Mouse (Mus musculus): ENCODE results near the gene Gzf1. TPM values are rescaled to one million over a fixed set of nuclear protein-coding genes. Genes with fewer than 3 reads are reported as not detected.

Gene Gzf1
- polyA plus RNA-seq, 1 experiment from 2014 or later, result 14.9 TPM

DNA sequence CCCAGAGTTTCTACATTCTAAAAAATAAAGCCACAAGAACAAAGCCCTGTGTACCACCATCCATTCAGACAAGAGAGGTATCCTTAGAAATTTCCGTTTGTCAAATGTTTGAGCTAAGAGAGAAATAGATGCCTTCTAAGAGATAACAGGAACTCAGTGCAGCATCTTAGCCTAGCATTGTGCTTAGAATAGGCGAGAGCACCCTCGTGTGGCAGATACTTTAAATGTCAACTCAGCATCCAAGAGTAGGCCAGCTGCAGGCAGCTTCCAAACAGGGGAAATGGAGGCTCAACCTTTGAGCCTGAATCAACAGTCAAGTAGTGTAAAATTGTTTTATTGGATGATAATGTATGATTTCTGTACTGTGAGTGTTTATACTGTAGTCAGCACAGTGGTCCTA is 25.9 kb upstream of the Gzf1 start:
- TF ChIP-seq CTCF (IDR thresholded peaks at IDR 0.05; ENCODE audit: low read depth), result peak; percentile 88
- Histone ChIP-seq H3K9ac (ENCODE audit: low read depth, low read length) (no peak overlapping the region), H3K27me3 (replicated peaks; ENCODE audit: control insufficient read depth, insufficient read depth, low read length) (0 out of 2 replicates have a peak, but pooled peaks cover 3% of the 10 kb centered on the region), H3K36me3 (ENCODE audit: control insufficient read depth, insufficient read depth) (no peaks in the 10 kb centered on the region), H3K9me3 (ENCODE audit: control insufficient read depth) (no peaks in the 10 kb centered on the region), H3K4me2 (replicated peaks; ENCODE audit: low read depth) (no peak overlapping the region), H3K4me1 (replicated peaks; ENCODE audit: control insufficient read depth, insufficient read depth, low read length) (no peaks in the 10 kb centered on the region), H3K27ac (ENCODE audit: low read depth, low read length) (no peak overlapping the region), H3K4me3 (ENCODE audit: low read depth, low read length) (no peak overlapping the region)
- WGBS, result under 1% methylated on average over 3 of the region's 3 CpGs
- peak; percentile 33 for ATAC-seq

GRCm38 (mm10) chr2:148663458-148663857 is 17.4 kb upstream of the Gzf1 start:
- Histone ChIP-seq H3K27me3 (replicated peaks; ENCODE audit: control insufficient read depth, insufficient read depth, low read length) (no peaks in the 10 kb centered on the region), H3K9me3 (ENCODE audit: control insufficient read depth) (no peaks in the 10 kb centered on the region), H3K36me3 (ENCODE audit: control insufficient read depth, insufficient read depth) (no peaks in the 10 kb centered on the region), H3K27ac (ENCODE audit: low read depth, low read length) (no peak overlapping the region), H3K4me3 (ENCODE audit: low read depth, low read length) (no peak overlapping the region), H3K4me2 (replicated peaks; ENCODE audit: low read depth) (no peak overlapping the region), H3K4me1 (replicated peaks; ENCODE audit: control insufficient read depth, insufficient read depth, low read length) (no peaks in the 10 kb centered on the region), H3K9ac (ENCODE audit: low read depth, low read length) (no peak overlapping the region)
- no peak for ATAC-seq
- no peak for TF ChIP-seq CTCF (IDR thresholded peaks at IDR 0.05; ENCODE audit: low read depth)
- WGBS, result 100% methylated on average over 1 of the region's 1 CpGs

GRCm38 (mm10) chr2:148672199-148673096 is 8.4 kb upstream of the Gzf1 start, which contains the start of gene Nxt1:
Gene Nxt1 (plus strand): TSS chr2:148672601.
- peak; percentile 10; the same call in 1 of the 2 replicates for TF ChIP-seq CTCF (IDR thresholded peaks at IDR 0.05; ENCODE audit: low read depth)

DNA sequence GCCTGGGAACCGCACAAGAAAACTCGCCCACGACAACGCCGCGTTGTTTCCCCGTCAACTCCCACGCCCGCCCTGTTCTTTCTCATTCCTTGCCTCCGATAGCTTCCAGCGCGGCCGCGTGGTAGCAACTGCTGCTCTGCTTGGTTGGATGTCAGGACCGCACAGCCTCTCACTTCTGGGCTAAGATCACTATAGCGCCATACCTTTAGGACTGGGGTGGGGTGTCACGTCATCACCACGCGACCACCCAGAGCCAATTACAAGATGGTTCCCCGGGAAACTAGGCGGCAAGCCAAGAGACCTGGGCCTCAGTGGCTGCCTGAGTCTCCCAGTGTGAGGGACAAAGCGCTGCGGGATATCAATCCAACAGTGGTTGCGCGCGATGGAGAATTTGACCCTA is 3.0 kb upstream of the Gzf1 start:
- no peak overlapping the region for H3K9ac ChIP-seq (ENCODE audit: low read depth, low read length)
- WGBS, result 24% methylated on average over 26 of the region's 26 CpGs
- H3K27me3 ChIP-seq (replicated peaks; ENCODE audit: control insufficient read depth, insufficient read depth, low read length), result no peaks in the 10 kb centered on the region
- peak overlapping the region; percentile 54 for H3K4me2 ChIP-seq (replicated peaks; ENCODE audit: low read depth)
- H3K4me1 ChIP-seq (replicated peaks; ENCODE audit: control insufficient read depth, insufficient read depth, low read length), result peaks cover 10% of the 10 kb centered on the region; the same call in 1 of the 2 replicates
- TF ChIP-seq CTCF (IDR thresholded peaks at IDR 0.05; ENCODE audit: low read depth), result no peak
- no peak overlapping the region for H3K27ac ChIP-seq (ENCODE audit: low read depth, low read length)
- peaks cover 21% of the 10 kb centered on the region for H3K36me3 ChIP-seq (ENCODE audit: control insufficient read depth, insufficient read depth)
- ATAC-seq, result no peak
- H3K9me3 ChIP-seq (ENCODE audit: control insufficient read depth), result no peaks in the 10 kb centered on the region
- H3K4me3 ChIP-seq (ENCODE audit: low read depth, low read length), result peak overlapping the region; percentile 22; the same call in 1 of the 2 replicates

More at GRCm38 (mm10) chr2:148672199-148673096, 8.4 kb upstream of the Gzf1 start, which contains the start of gene Nxt1:
- Histone ChIP-seq H3K36me3 (ENCODE audit: control insufficient read depth, insufficient read depth) (peaks cover 21% of the 10 kb centered on the region), H3K4me2 (replicated peaks; ENCODE audit: low read depth) (peak within 1 kb of the TSS; percentile 79), H3K9me3 (ENCODE audit: control insufficient read depth) (no peaks in the 10 kb centered on the region), H3K4me3 (ENCODE audit: low read depth, low read length) (peak within 1 kb of the TSS; percentile 70), H3K27ac (ENCODE audit: low read depth, low read length) (peak within 1 kb of the TSS; percentile 47), H3K9ac (ENCODE audit: low read depth, low read length) (peak within 1 kb of the TSS; percentile 62), H3K4me1 (replicated peaks; ENCODE audit: control insufficient read depth, insufficient read depth, low read length) (0 out of 2 replicates have a peak, but pooled peaks cover 7% of the 10 kb centered on the region), H3K27me3 (replicated peaks; ENCODE audit: control insufficient read depth, insufficient read depth, low read length) (no peaks in the 10 kb centered on the region)
- under 1% methylated on average over 58 of the region's 58 CpGs for WGBS
- ATAC-seq, result peak; percentile 100

DNA sequence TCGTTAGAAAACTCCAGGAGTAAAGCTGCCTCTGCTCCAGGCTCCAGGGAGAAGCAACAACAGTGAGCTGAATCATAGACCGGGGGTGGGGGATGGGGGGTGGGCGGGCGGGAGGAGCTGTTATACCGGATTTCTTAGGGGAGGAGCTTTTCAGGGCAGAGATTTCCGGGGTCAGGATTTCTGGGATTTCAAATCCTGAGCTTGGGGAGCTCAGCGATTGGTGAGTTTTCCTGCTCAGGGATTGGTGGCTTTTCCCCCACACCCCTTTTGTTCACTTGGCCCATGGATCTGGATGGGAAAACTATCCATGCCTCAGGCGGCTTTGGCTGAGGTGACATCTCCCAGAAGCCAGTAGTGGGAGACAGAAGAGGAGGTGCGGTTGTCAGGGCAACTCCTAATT is 1.5 kb upstream of the Gzf1 start:
- Histone ChIP-seq H3K9ac (ENCODE audit: low read depth, low read length) (peak overlapping the region; percentile 26; the same call in 1 of the 2 replicates), H3K4me3 (ENCODE audit: low read depth, low read length) (peak overlapping the region; percentile 9; the same call in 1 of the 2 replicates), H3K9me3 (ENCODE audit: control insufficient read depth) (no peaks in the 10 kb centered on the region), H3K27me3 (replicated peaks; ENCODE audit: control insufficient read depth, insufficient read depth, low read length) (no peaks in the 10 kb centered on the region), H3K27ac (ENCODE audit: low read depth, low read length) (peak overlapping the region; percentile 71), H3K4me2 (replicated peaks; ENCODE audit: low read depth) (peak overlapping the region; percentile 87), H3K36me3 (ENCODE audit: control insufficient read depth, insufficient read depth) (peaks cover 30% of the 10 kb centered on the region), H3K4me1 (replicated peaks; ENCODE audit: control insufficient read depth, insufficient read depth, low read length) (peaks cover 6% of the 10 kb centered on the region; the same call in 1 of the 2 replicates)
- WGBS, result 5% methylated on average over 9 of the region's 9 CpGs
- no peak for TF ChIP-seq CTCF (IDR thresholded peaks at IDR 0.05; ENCODE audit: low read depth)
- peak; percentile 46 for ATAC-seq

DNA sequence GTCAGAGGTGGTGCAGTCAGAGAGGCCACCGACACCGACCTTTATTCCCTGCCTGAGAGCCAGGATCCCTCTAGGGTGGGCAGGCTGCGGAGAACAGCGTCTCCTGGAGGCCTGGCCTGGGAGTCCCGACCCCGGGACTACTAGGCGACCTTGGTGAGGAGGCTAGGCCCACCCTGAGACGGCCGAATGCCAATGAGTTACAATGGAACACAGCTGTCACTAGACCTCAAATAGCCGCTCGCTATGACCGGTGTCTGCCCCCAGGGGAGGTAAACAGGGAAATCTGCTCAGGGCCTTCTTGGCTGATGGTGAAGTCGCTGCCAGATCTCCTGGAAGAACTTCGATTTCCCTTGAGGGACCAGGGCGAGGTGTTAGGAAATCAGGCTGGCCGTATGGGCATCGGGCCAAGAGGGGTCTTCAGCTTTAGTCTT is 653 bp downstream of the Gzf1 start:
- peak; percentile 46 for ATAC-seq
- H3K9ac ChIP-seq (ENCODE audit: low read depth, low read length), result peak overlapping the region; percentile 87
- no peaks in the 10 kb centered on the region for H3K9me3 ChIP-seq (ENCODE audit: control insufficient read depth)
- TF ChIP-seq CTCF (IDR thresholded peaks at IDR 0.05; ENCODE audit: low read depth), result peak; percentile 75
- no peaks in the 10 kb centered on the region for H3K27me3 ChIP-seq (replicated peaks; ENCODE audit: control insufficient read depth, insufficient read depth, low read length)
- H3K4me3 ChIP-seq (ENCODE audit: low read depth, low read length), result peak overlapping the region; percentile 85
- H3K27ac ChIP-seq (ENCODE audit: low read depth, low read length), result peak overlapping the region; percentile 87
- peaks cover 27% of the 10 kb centered on the region for H3K36me3 ChIP-seq (ENCODE audit: control insufficient read depth, insufficient read depth)
- WGBS, result 4% methylated on average over 17 of the region's 17 CpGs
- peaks cover 6% of the 10 kb centered on the region; the same call in 1 of the 2 replicates for H3K4me1 ChIP-seq (replicated peaks; ENCODE audit: control insufficient read depth, insufficient read depth, low read length)
- H3K4me2 ChIP-seq (replicated peaks; ENCODE audit: low read depth), result peak overlapping the region; percentile 87
